Comparison of ENCODE assay signal across 9 mouse cellular contexts in the genomic region with DNA sequence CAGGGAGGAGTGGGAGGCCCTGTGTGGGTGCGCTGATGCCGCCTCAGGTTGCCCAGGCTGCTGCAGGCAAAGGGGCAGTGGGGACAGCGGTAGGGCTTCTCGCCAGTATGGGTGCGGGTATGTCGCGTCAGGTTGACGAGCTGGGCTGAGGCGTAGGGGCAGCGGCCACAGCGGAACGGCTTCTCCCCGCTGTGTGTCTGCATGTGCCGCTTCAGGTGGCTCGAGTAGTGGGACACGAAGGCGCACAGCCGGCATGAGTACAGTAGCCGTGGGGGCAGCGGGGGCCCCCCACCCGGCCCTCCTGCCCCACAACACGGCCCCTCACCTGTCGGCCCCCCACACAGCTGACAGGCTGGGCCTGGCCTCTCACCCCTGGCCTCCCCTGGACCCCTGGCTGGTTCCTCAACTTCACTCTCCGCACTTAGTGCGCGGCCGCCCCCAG. TPM values are rescaled to one million over a fixed set of nuclear protein-coding genes. Genes with fewer than 3 reads are reported as not detected.
DNase-seq lines count a peak whose midpoint lies in the region; ATAC-seq and TF ChIP-seq lines count a peak whose summit lies in the region.
"Had no signal": no experiment of that assay in that cellular context is flagged by ENCODE, and none has a peak within 500 bp of the region (broad histone marks: within the 10 kb centered on the region; RNA-seq: fewer than 3 reads in every experiment).

No protein-coding gene starts in this region.

- intact Hi-C loops in gastrocnemius, adult 2 months (cut with DNase I) = no loop called here
- intact Hi-C loops in left cerebral cortex, postnatal 36 days (cut with DNase I) = no loop called here

- H3K4me2 ChIP-seq in neural tube, embryonic 15.5 days = peak overlapping the region; percentile 88

- 0 out of 2 replicates have a peak overlapping the region, but pooled peaks have one; percentile 3 for H3K9ac ChIP-seq in neural tube, embryonic 15.5 days (replicated peaks)

- peak overlapping the region; percentile 91; the same call in 1 of the 2 replicates for H3K4me3 ChIP-seq in gastrocnemius, adult 2 months
- H3K4me3 ChIP-seq in neural tube, embryonic 15.5 days (replicated peaks) = peak overlapping the region; percentile 95

- peaks cover 80% of the 10 kb centered on the region for H3K36me3 ChIP-seq in neural tube, embryonic 15.5 days

- DNase-seq in gastrocnemius, adult 2 months = peak; percentile 47
- no peak for DNase-seq in gastrocnemius, postnatal 25 days
- DNase-seq in thymus, postnatal 14 days = peak; percentile 32
- no peak for DNase-seq in thymus, postnatal 0 days (ENCODE audit: low spot score)
- DNase-seq in kidney, postnatal 10 days = peak; percentile 47
- DNase-seq in left cerebral cortex, postnatal 36 days (ENCODE audit: low spot score in 2 of 2) = no peak
- no peak for DNase-seq in gastrocnemius, adult 8-10 months (ENCODE audit: low spot score in 2 of 2)

- peaks cover 29% of the 10 kb centered on the region for H3K4me1 ChIP-seq in neural tube, embryonic 15.5 days

- H3K9me3 ChIP-seq in neural tube, embryonic 15.5 days (replicated peaks) = peaks cover 4% of the 10 kb centered on the region

- no peaks in the 10 kb centered on the region for H3K27me3 ChIP-seq in neural tube, embryonic 15.5 days (replicated peaks)
- H3K27me3 ChIP-seq: Patski had no signal

- no peak for ATAC-seq in neural tube, embryonic 15.5 days (ENCODE audit: low FRiP score)
- ATAC-seq: Patski had no signal

- H3K27ac ChIP-seq in gastrocnemius, adult 2 months = no peak overlapping the region
- no peak overlapping the region for H3K27ac ChIP-seq in neural tube, embryonic 15.5 days (replicated peaks)

- 93% methylated on average over 27 of the region's 27 CpGs for WGBS in neural tube, embryonic 15.5 days

- no peak for TF ChIP-seq CTCF in gastrocnemius, adult 2 months (IDR thresholded peaks at IDR 0.05)

RNA-seq across cellular contexts. Expression of gene Zfp513, which starts 1.8 kb away (rescaled TPM):
- 1 to 10 TPM; 6.2 to 7.1 TPM for total RNA-seq in gastrocnemius, adult 2 months (2021)
- total RNA-seq in gastrocnemius, postnatal 25 days (2021) = 1 to 10 TPM; 5.4 to 5.7 TPM
- 7.0 TPM in 2 replicates for polyA plus RNA-seq in thymus, postnatal 0 days (2015; fragmentation: Nextera tagmentation; extraction: Ambion mirVana)
- 14.2 and 14.9 TPM in 2 replicates for polyA plus RNA-seq in neural tube, embryonic 15.5 days (2015; fragmentation: Nextera tagmentation; extraction: Ambion mirVana)
- 10 to 100 TPM; 26.8 to 29.3 TPM for total RNA-seq in left cerebral cortex, postnatal 36 days (2021)
- total RNA-seq in gastrocnemius, adult 8-10 months (2022) = 10 to 100 TPM in 1 of 4 experiments, 1 to 10 TPM in 3; 6.5 to 12.3 (median 8.5) TPM

RNA-seq across cellular contexts. Expression of gene Eif2b4, which starts 7.1 kb away (rescaled TPM):
- total RNA-seq in gastrocnemius, adult 2 months (2021) = 10 to 100 TPM; 39.5 to 53.9 TPM
- total RNA-seq in gastrocnemius, postnatal 25 days (2021) = 10 to 100 TPM; 51.5 to 63.1 TPM
- 73.6 and 80.4 TPM in 2 replicates for polyA plus RNA-seq in thymus, postnatal 0 days (2015; fragmentation: Nextera tagmentation; extraction: Ambion mirVana)
- 86.8 and 90.4 TPM in 2 replicates for polyA plus RNA-seq in neural tube, embryonic 15.5 days (2015; fragmentation: Nextera tagmentation; extraction: Ambion mirVana)
- 10 to 100 TPM; 36.2 to 41.1 TPM for total RNA-seq in left cerebral cortex, postnatal 36 days (2021)
- 10 to 100 TPM; 42.1 to 68.2 (median 50.8) TPM for total RNA-seq in gastrocnemius, adult 8-10 months (2022)

RNA-seq across cellular contexts. Expression of gene Snx17, which starts 7.3 kb away (rescaled TPM):
- 10 to 100 TPM; 31.1 to 33.2 TPM for total RNA-seq in gastrocnemius, adult 2 months (2021)
- 10 to 100 TPM; 28.3 to 31.1 TPM for total RNA-seq in gastrocnemius, postnatal 25 days (2021)
- polyA plus RNA-seq in thymus, postnatal 0 days (2015; fragmentation: Nextera tagmentation; extraction: Ambion mirVana) = 126 and 144 TPM in 2 replicates
- polyA plus RNA-seq in neural tube, embryonic 15.5 days (2015; fragmentation: Nextera tagmentation; extraction: Ambion mirVana) = 111 and 120 TPM in 2 replicates
- total RNA-seq in left cerebral cortex, postnatal 36 days (2021) = 10 to 100 TPM; 78.9 to 84.4 TPM
- total RNA-seq in gastrocnemius, adult 8-10 months (2022) = 10 to 100 TPM; 31.3 to 35.8 (median 31.7) TPM

RNA-seq across cellular contexts. Expression of gene Ppm1g, which starts 20.1 kb away (rescaled TPM):
- total RNA-seq in gastrocnemius, adult 2 months (2021) = 10 to 100 TPM; 41.1 to 45.7 TPM
- total RNA-seq in gastrocnemius, postnatal 25 days (2021) = 10 to 100 TPM; 32.6 to 35.4 TPM
- polyA plus RNA-seq in thymus, postnatal 0 days (2015; fragmentation: Nextera tagmentation; extraction: Ambion mirVana) = 131 and 140 TPM in 2 replicates
- 167 and 173 TPM in 2 replicates for polyA plus RNA-seq in neural tube, embryonic 15.5 days (2015; fragmentation: Nextera tagmentation; extraction: Ambion mirVana)
- 10 to 100 TPM; 70.2 to 71.8 TPM for total RNA-seq in left cerebral cortex, postnatal 36 days (2021)
- 10 to 100 TPM; 38.2 to 49.9 (median 45.2) TPM for total RNA-seq in gastrocnemius, adult 8-10 months (2022)

RNA-seq across cellular contexts. Expression of gene Gtf3c2, which starts 20.4 kb away (rescaled TPM):
- total RNA-seq in gastrocnemius, adult 2 months (2021) = 10 to 100 TPM; 22.9 to 26.5 TPM
- total RNA-seq in gastrocnemius, postnatal 25 days (2021) = 10 to 100 TPM; 21.8 to 24.5 TPM
- polyA plus RNA-seq in thymus, postnatal 0 days (2015; fragmentation: Nextera tagmentation; extraction: Ambion mirVana) = 46.1 and 47.2 TPM in 2 replicates
- 54.0 and 61.9 TPM in 2 replicates for polyA plus RNA-seq in neural tube, embryonic 15.5 days (2015; fragmentation: Nextera tagmentation; extraction: Ambion mirVana)
- 10 to 100 TPM; 48.0 to 73.7 TPM for total RNA-seq in left cerebral cortex, postnatal 36 days (2021)
- total RNA-seq in gastrocnemius, adult 8-10 months (2022) = 10 to 100 TPM; 20.5 to 28.0 (median 23.2) TPM

Comparison
In these comparisons a context has a peak if more than half of its experiments do, and no peak if none do; other contexts are left out.
1. DNase-seq: peak in gastrocnemius, adult 2 months (single experiment), thymus, postnatal 14 days (single experiment) and kidney, postnatal 10 days (single experiment); none in gastrocnemius, postnatal 25 days (single experiment), thymus, postnatal 0 days (single experiment), left cerebral cortex, postnatal 36 days (0 of 2) and gastrocnemius, adult 8-10 months (0 of 2).